Mouse (Mus musculus): ENCODE results near the gene Camk2d.

The Camk2d gene

GRCm38 (mm10) chr3:126613510-126614128 is 17.5 kb downstream of the Camk2d start:
- peak in 1 of 2 experiments; percentile 24 for DNase-seq

GRCm38 (mm10) chr3:126615306-126615705 is 19.2 kb downstream of the Camk2d start:
- DNase-seq = no peak

GRCm38 (mm10) chr3:126620152-126620551 is 24.1 kb downstream of the Camk2d start:
- no peak for DNase-seq

GRCm38 (mm10) chr3:126622509-126622908 is 26.4 kb downstream of the Camk2d start:
- no peak for DNase-seq

- no peak for DNase-seq
Observed at GRCm38 (mm10) chr3:126624994-126625763, 29.1 kb downstream of the Camk2d start.

GRCm38 (mm10) chr3:126625764-126626040 is 29.6 kb downstream of the Camk2d start:
- no peak for DNase-seq

GRCm38 (mm10) chr3:126627968-126628367 is 31.9 kb downstream of the Camk2d start:
- no peak for DNase-seq

- DNase-seq = no peak
Observed at GRCm38 (mm10) chr3:126628380-126628779, 32.3 kb downstream of the Camk2d start.

- DNase-seq = no peak
Observed at GRCm38 (mm10) chr3:126629040-126629439, 32.9 kb downstream of the Camk2d start.

GRCm38 (mm10) chr3:126630111-126630869 is 34.2 kb downstream of the Camk2d start:
- DNase-seq = no peak

GRCm38 (mm10) chr3:126631583-126631982 is 35.5 kb downstream of the Camk2d start:
- DNase-seq = no peak

GRCm38 (mm10) chr3:126632580-126632979 is 36.5 kb downstream of the Camk2d start:
- DNase-seq = no peak

GRCm38 (mm10) chr3:126634171-126634570 is 38.1 kb downstream of the Camk2d start:
- no peak for DNase-seq

- DNase-seq = no peak
Observed at GRCm38 (mm10) chr3:126638259-126638658, 42.2 kb downstream of the Camk2d start.

- no peak for DNase-seq
Observed at GRCm38 (mm10) chr3:126639098-126639513, 43.0 kb downstream of the Camk2d start.

GRCm38 (mm10) chr3:126640443-126641251 is 44.5 kb downstream of the Camk2d start:
- DNase-seq = no peak

GRCm38 (mm10) chr3:126641451-126641850 is 45.3 kb downstream of the Camk2d start:
- DNase-seq = no peak

- DNase-seq = no peak
Observed at GRCm38 (mm10) chr3:126643071-126644010, 47.2 kb downstream of the Camk2d start.

GRCm38 (mm10) chr3:126650332-126650731 is 54.2 kb downstream of the Camk2d start:
- DNase-seq = no peak

GRCm38 (mm10) chr3:126650747-126651146 is 54.6 kb downstream of the Camk2d start:
- DNase-seq = no peak

- DNase-seq = no peak
Observed at GRCm38 (mm10) chr3:126652361-126652760, 56.3 kb downstream of the Camk2d start.

GRCm38 (mm10) chr3:126653118-126653517 is 57.0 kb downstream of the Camk2d start:
- DNase-seq = no peak
